Mouse (Mus musculus) limb, embryonic 14.5 days (tissue): ENCODE measurements around the gene Ermp1. TPM values are rescaled to one million over a fixed set of nuclear protein-coding genes. Genes with fewer than 3 reads are reported as not detected.

ENCODE experiments used
- ATAC-seq: fragments of 200-750 bp; cut with Nextera tagmentation; 2 replicates; pipeline ENCODE4 v1.8.0; 2017; ENCODE audit warnings: low read depth, moderate number of reproducible peaks, moderate TSS enrichment; ENCODE audit not compliant: low FRiP score
- DNase-seq: peaks from one replicate; pipeline ENCODE4 v3.0.0-alpha.2; 2015; ENCODE audit warnings: low spot score
- H3K27ac ChIP-seq: fragments of 300-500 bp; sonication (generic); replicated peaks from 2 replicates; pipeline ENCODE4 v1.5.1; 2014; ENCODE audit warnings: low read depth, mild to moderate bottlenecking, low read length, moderate library complexity, mixed read lengths
- H3K27me3 ChIP-seq: fragments of 300-500 bp; sonication (generic); 2 replicates; pipeline ENCODE4 v1.6.1; 2014; ENCODE audit warnings: low read length, mixed read lengths; ENCODE audit not compliant: control insufficient read depth, insufficient read depth
- H3K36me3 ChIP-seq: fragments of 300-500 bp; sonication (generic); 2 replicates; pipeline ENCODE4 v1.6.1; 2014; ENCODE audit warnings: mild to moderate bottlenecking, low read length, moderate library complexity, mixed read lengths; ENCODE audit not compliant: control insufficient read depth, insufficient read depth
- H3K4me1 ChIP-seq: fragments of 300-500 bp; sonication (generic); 2 replicates; pipeline ENCODE4 v1.6.1; 2014; ENCODE audit warnings: antibody characterized with exemption, low read length, mixed read lengths; ENCODE audit not compliant: control insufficient read depth, insufficient read depth
- H3K4me2 ChIP-seq: fragments of 300-500 bp; sonication (generic); replicated peaks from 2 replicates; pipeline ENCODE4 v1.6.1; 2014; ENCODE audit warnings: low read depth, mild to moderate bottlenecking, low read length, moderate library complexity; ENCODE audit not compliant: severe bottlenecking
- H3K4me3 ChIP-seq: fragments of 300-500 bp; sonication (generic); replicated peaks from 2 replicates; pipeline ENCODE4 v1.5.1; 2014; ENCODE audit warnings: low read length
- H3K9ac ChIP-seq: fragments of 300-500 bp; sonication (generic); 2 replicates; pipeline ENCODE4 v1.6.1; 2014; ENCODE audit warnings: mild to moderate bottlenecking, low read depth, low read length, moderate library complexity; ENCODE audit not compliant: severe bottlenecking
- H3K9me3 ChIP-seq: fragments of 300-500 bp; sonication (generic); 2 replicates; pipeline ENCODE4 v1.6.1; 2016; ENCODE audit warnings: low read length; ENCODE audit not compliant: control insufficient read depth
- POLR2A ChIP-seq: fragments of 200-500 bp; IDR thresholded peaks from 2 replicates; pipeline ENCODE4 v1.8.0; 2012; ENCODE audit warnings: inconsistent platforms, mild to moderate bottlenecking, moderate library complexity, borderline replicate concordance; ENCODE audit not compliant: insufficient read depth, insufficient read length; ENCODE audit errors: extremely low read depth
- WGBS: fragments of 180-500 bp; shearing (Covaris S2); extraction: QIAGEN DNeasy Blood & Tissue Kit; methylation state at CpG from one replicate; pipeline ENCODE4 v1.1.7; 2014; 5-methylcytosine and 5-hydroxymethylcytosine counted together
- polyA plus RNA-seq, 2 experiments: library from polyadenylated mRNA; depleted of rRNA in 1 of 2; stranded (reverse) in 1 of 2; unstranded in 1 of 2; fragments of >200 nt; fragmentation: Nextera tagmentation in 1 of 2; extraction: Ambion mirVana in 1 of 2; gene quantifications; 2 replicates each; pipeline versions ENCODE4 v1.2.1 to v1.2.3; 2012 to 2014

Ermp1 gene
- polyA plus RNA-seq, 2 experiments, result 16.1 to 16.7 TPM

DNA sequence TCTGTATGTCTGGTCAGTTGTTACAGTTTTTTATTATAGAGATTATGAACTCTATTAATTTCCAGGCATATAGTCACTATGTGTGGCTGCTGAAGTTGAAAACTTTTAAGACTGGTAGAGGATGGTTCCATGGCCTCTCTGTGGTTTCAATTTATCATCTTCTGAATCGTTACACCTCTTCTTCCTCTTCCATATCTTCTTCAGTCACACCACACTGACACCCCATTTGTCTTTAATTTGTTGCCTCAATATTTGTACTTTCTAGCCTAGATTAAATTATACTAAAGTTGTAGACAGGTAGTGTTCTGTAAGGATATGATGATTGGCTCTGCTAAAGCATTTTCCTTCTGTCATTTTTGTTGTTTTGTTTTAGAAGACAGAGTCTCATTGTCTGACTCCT, 81.7 kb downstream of the Ermp1 start:
- H3K4me1 ChIP-seq, result no peaks in the 10 kb centered on the region
- no peaks in the 10 kb centered on the region for H3K9me3 ChIP-seq
- H3K27me3 ChIP-seq, result no peaks in the 10 kb centered on the region
- H3K36me3 ChIP-seq, result peaks cover 41% of the 10 kb centered on the region
- WGBS, result 80% methylated on average over 1 of the region's 1 CpGs
- TF ChIP-seq POLR2A, result no peak
- H3K9ac ChIP-seq, result no peak overlapping the region
- DNase-seq (no peak), ATAC-seq (no peak)
- no peak overlapping the region for H3K27ac ChIP-seq
- no peak overlapping the region for H3K4me2 ChIP-seq
- no peak overlapping the region for H3K4me3 ChIP-seq

DNA sequence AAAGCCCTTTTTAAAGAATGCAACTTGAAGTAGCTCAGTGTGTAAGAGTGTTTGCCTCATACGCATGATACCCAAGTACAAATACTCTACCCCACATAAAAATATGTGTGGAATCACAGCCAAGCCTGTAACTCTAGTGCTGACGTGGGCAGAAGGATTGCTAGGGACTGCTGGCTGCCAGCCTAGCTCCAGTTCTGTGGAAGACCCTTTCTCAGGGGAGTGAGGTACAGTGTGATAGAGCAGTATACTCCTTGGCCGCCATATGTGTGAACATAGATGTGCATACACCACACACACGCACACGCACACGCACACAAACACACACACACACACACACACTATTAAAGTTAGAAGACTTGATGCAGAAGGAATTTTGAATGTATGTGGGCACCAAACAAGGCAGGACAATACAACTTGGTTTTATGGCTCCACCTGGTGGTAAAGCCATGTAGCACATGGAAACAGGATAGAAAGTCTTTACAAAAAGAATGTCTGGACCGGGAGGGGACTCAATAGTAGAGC, 84.9 kb downstream of the Ermp1 start:
- no peak overlapping the region for H3K4me2 ChIP-seq
- no peaks in the 10 kb centered on the region for H3K9me3 ChIP-seq
- H3K27me3 ChIP-seq, result no peaks in the 10 kb centered on the region
- H3K4me1 ChIP-seq, result no peaks in the 10 kb centered on the region
- peak; percentile 83 for DNase-seq
- peak; percentile 30; the same call in 1 of the 2 replicates for ATAC-seq
- no peak for TF ChIP-seq POLR2A
- no peak overlapping the region for H3K27ac ChIP-seq
- no peak overlapping the region for H3K4me3 ChIP-seq
- peaks cover 21% of the 10 kb centered on the region for H3K36me3 ChIP-seq
- WGBS, result 56% methylated on average over 7 of the region's 7 CpGs
- H3K9ac ChIP-seq, result no peak overlapping the region

DNA sequence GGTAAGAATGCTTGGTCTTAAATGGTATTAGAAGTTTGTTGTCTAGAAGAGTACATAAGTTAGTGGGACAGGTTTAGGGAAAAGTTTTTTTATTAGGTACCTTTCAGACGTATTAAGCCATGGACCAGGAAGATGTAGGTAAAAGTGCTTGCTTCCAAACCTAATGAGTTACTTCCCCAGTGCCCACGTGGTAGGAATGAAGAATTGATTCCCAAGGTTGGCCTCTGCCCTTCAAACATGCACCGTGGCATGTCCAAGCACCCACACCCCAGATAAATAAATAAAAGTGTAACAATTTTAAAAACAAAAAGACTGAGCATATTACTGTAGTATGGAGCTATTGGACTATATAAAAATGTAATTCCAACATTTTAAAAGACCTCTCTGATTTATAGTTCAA, 85.6 kb downstream of the Ermp1 start:
- Histone ChIP-seq H3K36me3 (peaks cover 16% of the 10 kb centered on the region), H3K9me3 (no peaks in the 10 kb centered on the region), H3K27ac (no peak overlapping the region), H3K27me3 (no peaks in the 10 kb centered on the region), H3K9ac (no peak overlapping the region), H3K4me2 (no peak overlapping the region), H3K4me1 (no peaks in the 10 kb centered on the region), H3K4me3 (no peak overlapping the region)
- TF ChIP-seq POLR2A, result no peak
- no peak for ATAC-seq
- no peak for DNase-seq
- 63% methylated on average over 3 of the region's 3 CpGs for WGBS

DNA sequence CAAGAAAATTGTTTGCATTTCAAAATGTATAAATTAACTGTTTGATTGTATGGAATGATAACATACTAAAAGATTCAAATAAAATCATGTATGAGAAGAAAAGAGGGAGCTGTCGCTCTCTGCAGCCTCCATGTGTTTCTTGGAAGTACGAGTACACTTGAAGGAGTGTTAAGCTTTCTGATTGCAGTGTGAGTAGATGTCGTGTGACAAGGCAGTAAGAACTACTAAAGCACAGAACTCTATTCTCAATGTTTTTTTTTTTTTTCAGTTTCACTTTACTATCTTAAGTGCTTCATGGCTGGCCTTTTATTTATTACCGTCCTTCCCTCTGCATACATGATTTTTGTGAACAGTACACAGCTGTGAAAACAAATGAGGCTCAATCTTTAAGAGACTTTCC, 86.0 kb downstream of the Ermp1 start:
- H3K27me3 ChIP-seq, result no peaks in the 10 kb centered on the region
- H3K27ac ChIP-seq, result no peak overlapping the region
- H3K4me2 ChIP-seq, result no peak overlapping the region
- WGBS, result 80% methylated on average over 4 of the region's 4 CpGs
- H3K4me3 ChIP-seq, result no peak overlapping the region
- no peak for TF ChIP-seq POLR2A
- no peaks in the 10 kb centered on the region for H3K9me3 ChIP-seq
- no peak overlapping the region for H3K9ac ChIP-seq
- DNase-seq (no peak), ATAC-seq (no peak)
- H3K36me3 ChIP-seq, result peaks cover 13% of the 10 kb centered on the region
- H3K4me1 ChIP-seq, result no peaks in the 10 kb centered on the region

Other genes with a start within 250 kb of the Ermp1 start
- gene Pdcd1lg2, start 237.5 kb downstream of the Ermp1 start, polyA plus RNA-seq (2012; rRNA removed), result not detected in 2 replicates
- not detected in 2 replicates for gene Pdcd1lg2, start 237.5 kb downstream of the Ermp1 start, polyA plus RNA-seq (2014; fragmentation: Nextera tagmentation; extraction: Ambion mirVana)
- gene Ric1, start 126.1 kb downstream of the Ermp1 start, polyA plus RNA-seq (2012; rRNA removed), result 31.4 and 35.7 TPM in 2 replicates
- gene Ric1, start 126.1 kb downstream of the Ermp1 start, polyA plus RNA-seq (2014; fragmentation: Nextera tagmentation; extraction: Ambion mirVana), result 22.7 and 27.8 TPM in 2 replicates
- 0.34 and 0.63 TPM in 2 replicates for gene Mlana, start 49.4 kb upstream of the Ermp1 start, polyA plus RNA-seq (2012; rRNA removed)
- gene Mlana, start 49.4 kb upstream of the Ermp1 start, polyA plus RNA-seq (2014; fragmentation: Nextera tagmentation; extraction: Ambion mirVana), result 0.80 and 0.82 TPM in 2 replicates
- gene 9930021J03Rik, start 157.6 kb upstream of the Ermp1 start, polyA plus RNA-seq (2012; rRNA removed), result 23.0 and 23.7 TPM in 2 replicates
- gene 9930021J03Rik, start 157.6 kb upstream of the Ermp1 start, polyA plus RNA-seq (2014; fragmentation: Nextera tagmentation; extraction: Ambion mirVana), result 8.5 and 9.5 TPM in 2 replicates
- gene Ranbp6, start 164.6 kb upstream of the Ermp1 start, polyA plus RNA-seq (2012; rRNA removed), result 6.3 and 8.0 TPM in 2 replicates
- gene Ranbp6, start 164.6 kb upstream of the Ermp1 start, polyA plus RNA-seq (2014; fragmentation: Nextera tagmentation; extraction: Ambion mirVana), result 20.5 and 22.8 TPM in 2 replicates